Mouse (Mus musculus) lung, postnatal 10 days (tissue): ENCODE data around the gene Setd2.
A peak's percentile ranks its signal among the peaks of the same experiment; 100 is the strongest.

Experiments
- DNase-seq: peaks from one replicate; pipeline ENCODE4 v3.0.0; 2021

Gene Setd2

GRCm38 (mm10) chr9:110623416-110624195 lies 91.2 kb downstream of the Setd2 start:
- DNase-seq = no peak

GRCm38 (mm10) chr9:110624361-110625166 lies 92.2 kb downstream of the Setd2 start, which contains the start of gene Nradd:
Gene Nradd, minus strand, starts transcription at chr9:110624452.
- peak; percentile 96 for DNase-seq

- DNase-seq = no peak
Observed at GRCm38 (mm10) chr9:110625350-110625908, 93.0 kb downstream of the Setd2 start.

- DNase-seq = no peak
Observed at GRCm38 (mm10) chr9:110630171-110630570, 97.8 kb downstream of the Setd2 start.

- DNase-seq = peak; percentile 70
Observed at GRCm38 (mm10) chr9:110631191-110631590, 98.8 kb downstream of the Setd2 start.

- DNase-seq = no peak
Observed at GRCm38 (mm10) chr9:110631651-110632275, 99.4 kb downstream of the Setd2 start.

GRCm38 (mm10) chr9:110632671-110633070 lies 100.3 kb downstream of the Setd2 start:
- DNase-seq = no peak

GRCm38 (mm10) chr9:110633882-110634281 lies 101.5 kb downstream of the Setd2 start:
- no peak for DNase-seq

- DNase-seq = peak; percentile 91
Observed at GRCm38 (mm10) chr9:110635225-110635624, 102.8 kb downstream of the Setd2 start.

GRCm38 (mm10) chr9:110638611-110639021 lies 106.2 kb downstream of the Setd2 start:
- no peak for DNase-seq

- no peak for DNase-seq
Observed at GRCm38 (mm10) chr9:110641006-110641405, 108.6 kb downstream of the Setd2 start.

GRCm38 (mm10) chr9:110642812-110643524 lies 110.6 kb downstream of the Setd2 start:
- DNase-seq = no peak

GRCm38 (mm10) chr9:110643787-110644186 lies 111.4 kb downstream of the Setd2 start:
- DNase-seq = no peak

- DNase-seq = no peak
Observed at GRCm38 (mm10) chr9:110644295-110644694, 111.9 kb downstream of the Setd2 start.

- DNase-seq = no peak
Observed at GRCm38 (mm10) chr9:110645219-110645618, 112.8 kb downstream of the Setd2 start.

- no peak for DNase-seq
Observed at GRCm38 (mm10) chr9:110649775-110650174, 117.4 kb downstream of the Setd2 start.

GRCm38 (mm10) chr9:110651931-110652722 lies 119.7 kb downstream of the Setd2 start:
- peak; percentile 82 for DNase-seq

GRCm38 (mm10) chr9:110652963-110653654 lies 120.7 kb downstream of the Setd2 start:
- DNase-seq = no peak

GRCm38 (mm10) chr9:110653655-110654461 lies 121.5 kb downstream of the Setd2 start, which contains the start of gene Nbeal2:
Gene Nbeal2, minus strand, starts transcription at chr9:110654161.
- peak; percentile 98 for DNase-seq
